Mouse (Mus musculus) hindbrain, postnatal 0 days (tissue): ENCODE measurements at regions not wholly inside any gene's neighbourhood (a gene's known extent, or its start where the extent isn't known, plus 50 kb on each side); places are given as distances from the start of the nearest gene placed in this dataset.

Source experiments
- ATAC-seq: fragments of 200-750 bp; cut with Nextera tagmentation; 2 replicates; pipeline ENCODE4 v1.8.0; 2017; ENCODE audit warnings: mild to moderate bottlenecking, moderate TSS enrichment, moderate library complexity
- DNase-seq: peaks from one replicate; pipeline ENCODE4 v3.0.0-alpha.2; 2015; ENCODE audit warnings: low spot score
- H3K27ac ChIP-seq: fragments of 300-500 bp; sonication (generic); 2 replicates; pipeline ENCODE4 v1.5.1; 2014; ENCODE audit warnings: mild to moderate bottlenecking
- H3K27me3 ChIP-seq: fragments of 300-500 bp; sonication (generic); 2 replicates; pipeline ENCODE4 v1.6.1; 2014; ENCODE audit warnings: low read length, mixed read lengths; ENCODE audit not compliant: insufficient read depth
- H3K36me3 ChIP-seq: fragments of 300-500 bp; sonication (generic); 2 replicates; pipeline ENCODE4 v1.6.1; 2014; ENCODE audit warnings: low read length, mixed read lengths; ENCODE audit not compliant: insufficient read depth
- H3K4me1 ChIP-seq: fragments of 300-500 bp; sonication (generic); 2 replicates; pipeline ENCODE4 v1.6.1; 2014; ENCODE audit warnings: antibody characterized with exemption, low read length, mixed read lengths; ENCODE audit not compliant: insufficient read depth
- H3K4me2 ChIP-seq: fragments of 300-500 bp; sonication (generic); 2 replicates; pipeline ENCODE4 v1.6.1; 2014; ENCODE audit warnings: low read depth, mild to moderate bottlenecking, low read length, moderate library complexity, mixed read lengths
- H3K4me3 ChIP-seq: fragments of 300-500 bp; sonication (generic); 2 replicates; pipeline ENCODE4 v1.5.1; 2014; ENCODE audit warnings: low read length
- H3K9ac ChIP-seq: fragments of 300-500 bp; sonication (generic); replicated peaks from 2 replicates; pipeline ENCODE4 v1.6.1; 2014; ENCODE audit warnings: mild to moderate bottlenecking, low read length, moderate library complexity, mixed read lengths
- H3K9me3 ChIP-seq: fragments of 300-500 bp; sonication (generic); 2 replicates; pipeline ENCODE4 v1.6.1; 2016; ENCODE audit warnings: low read length, mixed read lengths
- CTCF ChIP-seq: IDR thresholded peaks from 2 replicates; pipeline ENCODE4 v1.5.1; 2016; ENCODE audit warnings: antibody characterized with exemption, control low read depth, low read depth
- WGBS: fragments of 180-500 bp; shearing (Covaris S2); extraction: QIAGEN DNeasy Blood & Tissue Kit; methylation state at CpG from one replicate; pipeline ENCODE4 v1.1.7; 2014; 5-methylcytosine and 5-hydroxymethylcytosine counted together

GRCm38 (mm10) chr13:83726346-83726975 is 222.6 kb downstream of the Mef2c start:
- H3K27me3 ChIP-seq, result no peaks in the 10 kb centered on the region
- H3K4me3 ChIP-seq, result peak overlapping the region; percentile 79
- H3K4me1 ChIP-seq, result no peaks in the 10 kb centered on the region
- H3K36me3 ChIP-seq, result no peaks in the 10 kb centered on the region
- under 1% methylated on average over 13 of the region's 13 CpGs for WGBS
- H3K9me3 ChIP-seq, result no peaks in the 10 kb centered on the region
- ATAC-seq (no peak), DNase-seq (peak; percentile 24)
- H3K4me2 ChIP-seq, result peak overlapping the region; percentile 89
- peak overlapping the region; percentile 100 for H3K27ac ChIP-seq
- TF ChIP-seq CTCF, result no peak
- peak overlapping the region; percentile 100 for H3K9ac ChIP-seq

GRCm38 (mm10) chr13:83727051-83727765 is 223.4 kb downstream of the Mef2c start:
- DNase-seq (peak; percentile 89), ATAC-seq (peak; percentile 63)
- H3K4me3 ChIP-seq, result peak overlapping the region; percentile 79
- peak overlapping the region; percentile 100 for H3K9ac ChIP-seq
- peak overlapping the region; percentile 89 for H3K4me2 ChIP-seq
- H3K27ac ChIP-seq, result peak overlapping the region; percentile 100
- 2% methylated on average over 38 of the region's 38 CpGs for WGBS
- no peak for TF ChIP-seq CTCF
- H3K9me3 ChIP-seq, result no peaks in the 10 kb centered on the region
- H3K36me3 ChIP-seq, result no peaks in the 10 kb centered on the region
- no peaks in the 10 kb centered on the region for H3K27me3 ChIP-seq
- H3K4me1 ChIP-seq, result no peaks in the 10 kb centered on the region

GRCm38 (mm10) chr13:83727766-83728395 is 224.0 kb downstream of the Mef2c start:
- Histone ChIP-seq H3K27ac (peak overlapping the region; percentile 100), H3K9me3 (no peaks in the 10 kb centered on the region), H3K9ac (peak overlapping the region; percentile 100), H3K4me2 (peak overlapping the region; percentile 89), H3K27me3 (no peaks in the 10 kb centered on the region), H3K36me3 (no peaks in the 10 kb centered on the region), H3K4me1 (no peaks in the 10 kb centered on the region), H3K4me3 (peak overlapping the region; percentile 79)
- peak; percentile 56 for DNase-seq
- no peak for ATAC-seq
- TF ChIP-seq CTCF, result no peak
- 4% methylated on average over 9 of the region's 9 CpGs for WGBS

- no peak for TF ChIP-seq CTCF
- ATAC-seq (no peak), DNase-seq (peak; percentile 32)
- no peaks in the 10 kb centered on the region for H3K4me1 ChIP-seq
- H3K9ac ChIP-seq, result peak overlapping the region; percentile 100
- no peaks in the 10 kb centered on the region for H3K9me3 ChIP-seq
- peak overlapping the region; percentile 79 for H3K4me3 ChIP-seq
- 1% methylated on average over 5 of the region's 5 CpGs for WGBS
- H3K4me2 ChIP-seq, result peak overlapping the region; percentile 89
- H3K27ac ChIP-seq, result peak overlapping the region; percentile 100
- H3K36me3 ChIP-seq, result no peaks in the 10 kb centered on the region
- no peaks in the 10 kb centered on the region for H3K27me3 ChIP-seq
Measured at GRCm38 (mm10) chr13:83728421-83729010, 224.7 kb downstream of the Mef2c start.

GRCm38 (mm10) chr13:83729331-83730009 is 225.6 kb downstream of the Mef2c start:
- Histone ChIP-seq H3K4me3 (peak overlapping the region; percentile 79), H3K36me3 (no peaks in the 10 kb centered on the region), H3K9ac (peak overlapping the region; percentile 100), H3K4me2 (peak overlapping the region; percentile 89), H3K4me1 (no peaks in the 10 kb centered on the region), H3K27me3 (no peaks in the 10 kb centered on the region), H3K27ac (peak overlapping the region; percentile 100), H3K9me3 (no peaks in the 10 kb centered on the region)
- DNase-seq, result peak; percentile 94
- WGBS, result under 1% methylated on average over 33 of the region's 33 CpGs
- no peak for TF ChIP-seq CTCF
- peak; percentile 36 for ATAC-seq

GRCm38 (mm10) chr13:83730155-83730712 is 226.4 kb downstream of the Mef2c start:
- peak; percentile 9 for ATAC-seq
- Histone ChIP-seq H3K4me3 (peak overlapping the region; percentile 79), H3K27ac (peak overlapping the region; percentile 100), H3K4me1 (no peaks in the 10 kb centered on the region), H3K9ac (peak overlapping the region; percentile 100), H3K9me3 (no peaks in the 10 kb centered on the region), H3K27me3 (no peaks in the 10 kb centered on the region), H3K4me2 (peak overlapping the region; percentile 89), H3K36me3 (no peaks in the 10 kb centered on the region)
- peak; percentile 72 for DNase-seq
- 0% methylated on average over 16 of the region's 16 CpGs for WGBS
- no peak for TF ChIP-seq CTCF
